Mouse (Mus musculus) CD8-positive naive resting alpha-beta T cell, adult 57 days (primary cell): ENCODE measurements around the gene Ttc37. TPM values are rescaled to one million over a fixed set of nuclear protein-coding genes. Genes with fewer than 3 reads are reported as not detected.

Experiments
- total RNA-seq: library from RNA; stranded (reverse); gene quantifications from one replicate; pipeline ENCODE4 v1.2.4, GENCODE M21; 2023

Gene Ttc37
- total RNA-seq, result 32.7 TPM

DNA sequence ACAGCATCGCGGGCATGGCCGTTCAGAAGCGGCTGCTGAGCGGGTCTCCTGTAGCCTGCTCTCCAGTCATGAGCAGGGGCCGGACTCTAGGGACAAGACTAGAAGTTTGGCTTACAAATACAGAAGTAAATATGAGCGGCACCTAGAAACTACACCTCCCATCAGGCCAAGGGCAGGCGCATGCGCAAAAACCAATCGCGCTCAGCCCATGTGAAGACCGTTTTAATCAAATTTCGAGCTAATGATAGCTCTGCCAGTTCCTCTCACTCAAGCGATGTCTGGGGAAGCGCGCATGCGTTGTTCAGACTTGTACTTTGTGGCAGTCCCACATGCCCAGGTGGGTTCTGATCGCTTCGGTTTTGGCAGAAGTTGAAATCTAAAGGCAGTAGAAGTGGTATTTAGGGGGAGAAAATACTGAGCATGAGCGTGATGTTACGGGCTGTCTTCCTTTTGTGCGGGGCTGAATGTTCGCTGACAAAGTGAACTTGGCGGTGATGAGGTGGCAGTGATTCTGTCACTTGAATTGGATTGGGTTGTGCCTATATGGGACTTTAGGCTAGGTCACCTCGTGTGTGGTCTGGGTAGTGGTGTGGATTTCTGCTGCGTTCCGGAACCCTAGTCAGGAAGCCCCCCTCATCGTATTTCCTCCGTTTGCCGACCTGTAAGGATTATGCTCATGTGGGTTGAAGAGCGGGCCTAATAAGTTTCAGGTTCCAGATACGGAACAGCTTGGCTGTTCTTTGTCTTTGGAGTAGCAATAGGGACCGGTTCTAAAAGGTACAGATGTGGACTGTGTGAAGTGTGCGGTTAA lies at the start of gene Ttc37, which contains the start of gene Arsk:
Ttc37 (plus strand) TSS at position 242 of the 811 bp plus-strand sequence.
Arsk (minus strand) TSS at position 168 of the 811 bp plus-strand sequence.

DNA sequence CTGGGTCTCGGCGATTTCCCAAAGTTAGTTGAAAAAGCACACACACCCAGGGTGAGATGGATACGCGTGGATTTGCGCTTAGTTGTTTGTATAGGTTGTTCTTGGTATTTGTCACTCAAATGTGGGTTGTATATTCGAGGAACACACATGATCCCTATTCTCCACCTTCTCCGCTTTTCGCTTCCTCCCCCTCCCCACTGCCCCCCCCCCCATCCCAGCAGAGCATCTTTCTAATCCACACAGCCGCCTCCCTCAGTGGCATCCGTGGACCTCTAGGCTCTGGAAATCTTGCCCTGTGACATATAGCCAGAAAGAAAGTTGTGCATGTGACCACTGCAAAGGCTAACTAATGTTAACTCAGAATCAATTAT lies 41.7 kb upstream of the Ttc37 start, which contains the start of gene Gpr150:
Gpr150 (minus strand) TSS at position 101 of the 371 bp plus-strand sequence.

Other genes with a start within 250 kb of the Ttc37 start
- not detected for gene Rhobtb3, start 154.8 kb upstream of the Ttc37 start, total RNA-seq
- not detected for gene Spata9, start 131.6 kb upstream of the Ttc37 start, total RNA-seq
- 9.6 TPM for gene Rfesd, start 80.0 kb upstream of the Ttc37 start, total RNA-seq
- gene Gpr150, start 41.7 kb upstream of the Ttc37 start, total RNA-seq, result not detected
- gene Arsk, start 74 bp upstream of the Ttc37 start, total RNA-seq, result 10.4 TPM
- gene Fam81b, start 206.3 kb downstream of the Ttc37 start, total RNA-seq, result not detected